Mouse (Mus musculus) inflammation-experienced regulatory T-cells, adult 6 months (primary cell): ENCODE results near the gene Hdc. TPM values are rescaled to one million over a fixed set of nuclear protein-coding genes. Genes with fewer than 3 reads are reported as not detected.

Source experiments
- ATAC-seq: one replicate; pipeline ENCODE4 v1.8.0; 2017
- polyA plus RNA-seq, 3 experiments: library from polyadenylated mRNA; unstranded; fragments of 100-300 nt; shearing (Covaris generic); gene quantifications; one replicate each; pipeline ENCODE4 v1.2.1; 2017

Hdc gene
- polyA plus RNA-seq, 3 experiments from 2014 or later: 0.96 to 2.1 (median 0.97) TPM

DNA sequence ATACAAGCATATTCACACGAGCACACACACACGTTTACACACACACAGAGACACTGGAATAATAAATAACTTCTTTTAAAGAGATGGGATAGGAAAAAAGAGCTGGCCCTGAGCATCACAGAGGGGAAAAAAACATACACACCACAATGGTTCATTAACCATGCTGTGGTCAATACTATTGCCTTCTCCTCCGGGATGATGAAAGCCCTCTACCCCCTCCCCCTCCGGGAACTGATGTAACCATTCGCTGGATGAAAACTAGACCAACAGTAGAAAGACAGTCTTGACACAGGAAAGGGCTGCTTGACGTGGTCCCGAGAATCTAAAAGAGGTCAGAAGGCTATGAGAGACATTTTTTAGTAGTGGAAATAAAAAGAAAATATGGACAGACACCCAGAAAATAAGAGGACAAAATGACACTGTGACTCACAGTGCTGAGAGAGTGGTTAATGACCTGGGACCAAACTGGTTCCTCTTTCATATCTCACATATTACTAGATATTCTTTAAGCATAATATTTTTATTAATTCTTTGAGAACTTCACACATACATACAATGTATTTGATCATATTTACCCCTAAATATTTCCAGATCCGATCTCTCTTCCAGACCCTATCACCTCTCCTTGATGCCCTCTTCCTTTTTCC is 67.7 kb downstream of the Hdc start:
- ATAC-seq: no peak

DNA sequence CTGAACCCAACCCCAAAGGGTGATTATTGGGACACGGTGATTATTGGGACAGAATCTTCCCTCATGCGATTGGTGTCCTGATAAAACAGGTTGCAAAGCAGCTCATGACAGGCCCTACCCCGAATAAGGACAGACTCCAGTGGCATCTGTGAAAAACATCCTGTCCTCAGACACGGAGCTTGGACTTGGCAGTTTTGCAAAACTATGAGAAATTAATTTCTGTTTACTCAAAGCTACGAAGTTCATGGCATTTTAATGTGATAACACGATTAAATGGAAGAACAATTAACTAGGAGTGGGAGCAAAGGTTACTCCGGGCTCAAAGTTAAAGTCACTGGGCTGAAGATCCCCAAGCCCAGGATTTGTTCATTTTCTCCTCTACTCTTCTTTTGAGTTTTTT is 69.4 kb downstream of the Hdc start:
- ATAC-seq: no peak

DNA sequence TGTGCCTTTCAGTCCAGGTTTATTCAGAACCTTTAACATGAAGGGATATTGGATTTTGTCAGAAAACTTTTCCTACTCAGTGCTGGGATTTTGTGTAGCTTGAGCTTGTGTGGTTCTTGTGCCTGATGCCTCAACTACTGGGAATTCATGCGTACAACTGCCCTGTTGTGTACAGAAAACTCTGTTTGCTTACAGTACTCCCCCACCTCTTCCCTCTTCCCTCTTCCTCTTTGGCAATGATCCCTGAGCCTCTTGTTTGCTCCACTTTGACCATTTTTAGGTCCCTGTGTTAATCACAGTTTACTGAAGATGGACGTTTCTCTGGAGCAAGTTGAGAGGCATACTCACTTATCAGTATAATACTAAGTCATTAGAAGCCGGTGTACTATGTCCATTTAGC is 72.7 kb downstream of the Hdc start:
- no peak for ATAC-seq

DNA sequence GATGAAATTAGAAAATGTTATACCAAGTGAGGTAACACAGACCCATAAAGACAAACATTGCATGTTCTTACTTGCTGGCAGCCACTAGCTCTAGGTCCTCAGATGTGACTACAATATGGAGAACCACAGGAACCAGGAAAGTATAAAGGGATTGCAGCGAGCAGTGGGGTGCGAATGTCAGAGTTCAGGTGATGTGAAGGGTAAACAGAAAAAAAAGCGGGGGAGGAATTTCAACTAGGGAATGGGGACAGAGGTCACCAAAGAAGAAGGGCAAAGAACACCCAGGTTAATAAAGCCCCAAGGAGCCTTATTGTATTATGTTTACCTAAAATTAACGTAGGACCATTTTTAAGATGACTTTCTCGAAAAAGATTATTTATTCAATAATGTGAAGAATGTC is 73.8 kb downstream of the Hdc start:
- ATAC-seq: no peak

Other genes with a start within 250 kb of the Hdc start
- 1 to 10 TPM in 1 of 3 experiments, under 1 TPM in 2; 0.21 to 7.4 (median 0.91) TPM for gene Atp8b4, start 118.6 kb downstream of the Hdc start, polyA plus RNA-seq
- gene Slc27a2, start 66.9 kb downstream of the Hdc start, polyA plus RNA-seq: not detected
- 10 to 100 TPM; 53.4 to 72.2 (median 57.8) TPM for gene Gabpb1, start 57.0 kb upstream of the Hdc start, polyA plus RNA-seq
- gene Usp8, start 88.0 kb upstream of the Hdc start, polyA plus RNA-seq: 10 to 100 TPM; 36.8 to 44.7 (median 42.2) TPM
- 1 to 10 TPM; 4.4 to 9.9 (median 9.1) TPM for gene Usp50, start 164.2 kb upstream of the Hdc start, polyA plus RNA-seq